Mouse (Mus musculus) hindbrain, embryonic 12.5 days (tissue): ENCODE measurements around the gene Ensa. TPM values are rescaled to one million over a fixed set of nuclear protein-coding genes. Genes with fewer than 3 reads are reported as not detected.
"Not testable (repeated sequence)": the region's sequence is repeated elsewhere in the genome, so short reads cannot be mapped to it uniquely, and the experiment has no call there.

Experiments
- ATAC-seq: fragments of 200-750 bp; cut with Nextera tagmentation; 2 replicates; pipeline ENCODE4 v1.8.0; 2017; ENCODE audit warnings: moderate TSS enrichment; ENCODE audit not compliant: low FRiP score
- H3K27ac ChIP-seq: fragments of 300-500 bp; sonication (generic); 2 replicates; pipeline ENCODE4 v1.5.1; 2016; ENCODE audit warnings: mild to moderate bottlenecking
- H3K27me3 ChIP-seq: fragments of 300-500 bp; sonication (generic); 2 replicates; pipeline ENCODE4 v1.6.1; 2016; ENCODE audit warnings: mild to moderate bottlenecking
- H3K36me3 ChIP-seq: fragments of 300-500 bp; sonication (generic); 2 replicates; pipeline ENCODE4 v1.6.1; 2016; ENCODE audit warnings: mild to moderate bottlenecking
- H3K4me1 ChIP-seq: fragments of 300-500 bp; sonication (generic); 2 replicates; pipeline ENCODE4 v1.6.1; 2016
- H3K4me2 ChIP-seq: fragments of 300-500 bp; sonication (generic); replicated peaks from 2 replicates; pipeline ENCODE4 v1.6.1; 2016; ENCODE audit warnings: mild to moderate bottlenecking
- H3K4me3 ChIP-seq: fragments of 300-500 bp; sonication (generic); 2 replicates; pipeline ENCODE4 v1.5.1; 2016; ENCODE audit warnings: mild to moderate bottlenecking
- H3K9ac ChIP-seq: fragments of 300-500 bp; sonication (generic); 2 replicates; pipeline ENCODE4 v1.6.1; 2016; ENCODE audit warnings: mild to moderate bottlenecking, moderate library complexity
- H3K9me3 ChIP-seq: fragments of 300-500 bp; sonication (generic); replicated peaks from 2 replicates; pipeline ENCODE4 v1.6.1; 2016; ENCODE audit warnings: mild to moderate bottlenecking
- WGBS: fragments of 180-500 bp; shearing (Covaris S2); methylation state at CpG from one replicate; pipeline ENCODE4 v1.1.7; 2016; 5-methylcytosine and 5-hydroxymethylcytosine counted together
- polyA plus RNA-seq: library from polyadenylated mRNA; unstranded; fragments of >200 nt; fragmentation: Nextera tagmentation; extraction: Ambion mirVana; gene quantifications from 2 replicates; pipeline ENCODE4 v1.2.1, GENCODE M21; 2016

Gene Ensa
- 91.3 and 97.5 TPM in 2 replicates for polyA plus RNA-seq

DNA sequence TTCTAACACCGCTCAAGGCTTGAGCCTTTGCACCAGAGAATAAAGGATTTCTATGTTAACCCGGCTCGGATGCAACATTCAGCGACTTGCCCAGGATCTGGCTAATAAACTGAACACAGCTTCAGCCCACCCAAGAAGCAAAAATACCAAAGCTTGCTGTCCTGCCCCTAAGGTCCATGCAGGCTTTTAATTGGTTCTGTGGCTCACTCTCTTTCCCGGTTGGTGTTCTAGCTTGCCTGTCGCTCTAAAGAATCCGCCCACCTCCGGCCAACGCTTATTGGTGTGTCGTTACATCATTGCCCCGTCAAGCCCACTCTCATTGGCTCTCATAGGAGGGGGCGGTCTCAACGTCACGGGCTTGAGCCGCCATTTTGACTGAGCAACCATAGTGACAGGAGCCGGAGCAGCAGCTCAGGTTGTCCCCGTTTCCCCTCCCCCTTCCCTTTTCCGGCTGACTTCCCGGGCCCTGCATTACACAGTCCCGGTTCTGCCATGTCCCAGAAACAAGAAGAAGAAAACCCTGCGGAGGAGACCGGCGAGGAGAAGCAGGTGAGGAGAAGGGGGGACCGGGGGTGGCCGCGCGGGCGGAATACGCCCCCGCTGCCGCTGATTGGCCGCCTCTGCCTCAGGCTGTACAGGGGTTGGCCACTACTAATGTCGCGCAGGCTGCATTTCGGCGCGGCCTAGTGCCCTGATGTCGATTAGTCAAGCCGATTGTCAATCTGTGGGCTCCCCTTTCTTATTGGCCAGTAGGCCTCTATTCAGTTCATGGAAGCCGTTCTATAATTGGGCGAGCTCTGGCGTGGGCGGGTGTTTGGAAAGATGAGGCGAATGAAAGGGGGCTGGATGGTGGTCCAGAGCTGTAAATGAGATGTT lies at the start of gene Ensa:
Ensa (plus strand) TSS at position 366 of the 876 bp plus-strand sequence.
- H3K9ac ChIP-seq, result peak within 1 kb of the TSS; percentile 70
- peaks cover 15% of the 10 kb centered on the region for H3K4me1 ChIP-seq
- H3K36me3 ChIP-seq, result peaks cover 36% of the 10 kb centered on the region
- H3K4me2 ChIP-seq, result peak within 1 kb of the TSS; percentile 80
- peak; percentile 99 for ATAC-seq
- H3K27me3 ChIP-seq, result no peaks in the 10 kb centered on the region
- H3K4me3 ChIP-seq, result peak within 1 kb of the TSS; percentile 59
- H3K27ac ChIP-seq, result peak within 1 kb of the TSS; percentile 89
- under 1% methylated on average over 44 of the region's 44 CpGs for WGBS
- no peaks in the 10 kb centered on the region for H3K9me3 ChIP-seq

DNA sequence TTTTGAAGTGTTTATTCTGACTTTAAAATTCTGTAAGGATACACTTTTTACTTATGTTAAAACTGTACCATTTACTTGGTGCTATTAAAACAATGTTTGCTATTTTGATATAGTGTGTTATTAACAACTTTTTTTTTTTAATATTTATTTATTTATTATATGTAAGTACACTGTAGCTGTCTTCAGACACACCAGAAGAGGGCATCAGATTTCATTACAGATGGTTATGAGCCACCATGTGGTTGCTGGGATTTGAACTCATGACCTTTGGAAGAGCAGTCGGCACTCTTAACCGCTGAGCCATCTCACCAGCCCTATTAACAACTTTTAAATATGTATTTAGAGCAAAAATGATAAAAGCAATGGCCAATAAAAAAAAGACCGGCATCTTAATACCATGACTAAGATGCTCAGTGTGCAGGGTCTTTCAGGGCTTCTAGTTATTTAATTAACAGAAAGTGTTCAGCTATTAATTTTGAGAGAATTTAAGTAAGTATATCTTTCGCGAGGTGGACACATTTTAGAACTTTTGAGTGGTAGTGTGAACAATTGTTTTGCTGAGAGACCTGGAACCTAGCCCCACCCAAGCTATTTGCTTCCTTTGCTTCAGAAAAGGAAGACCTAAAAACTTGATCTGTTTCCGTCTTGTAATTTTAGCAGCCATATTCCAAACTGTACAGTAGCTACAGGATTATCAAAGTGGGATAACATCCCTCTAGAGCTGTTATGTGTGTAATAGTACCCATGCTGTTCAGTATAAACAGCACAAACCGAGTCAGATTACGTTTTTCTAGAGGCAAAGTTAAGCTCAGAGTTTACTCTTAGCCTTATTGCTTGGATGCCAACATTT lies 36.8 kb upstream of the Ensa start:
- WGBS, result 54% methylated on average over 8 of the region's 8 CpGs
- no peak; the same call in none of the 2 replicates for ATAC-seq
- H3K27ac ChIP-seq, result peak overlapping the region; percentile 37; the same call in 1 of the 2 replicates

DNA sequence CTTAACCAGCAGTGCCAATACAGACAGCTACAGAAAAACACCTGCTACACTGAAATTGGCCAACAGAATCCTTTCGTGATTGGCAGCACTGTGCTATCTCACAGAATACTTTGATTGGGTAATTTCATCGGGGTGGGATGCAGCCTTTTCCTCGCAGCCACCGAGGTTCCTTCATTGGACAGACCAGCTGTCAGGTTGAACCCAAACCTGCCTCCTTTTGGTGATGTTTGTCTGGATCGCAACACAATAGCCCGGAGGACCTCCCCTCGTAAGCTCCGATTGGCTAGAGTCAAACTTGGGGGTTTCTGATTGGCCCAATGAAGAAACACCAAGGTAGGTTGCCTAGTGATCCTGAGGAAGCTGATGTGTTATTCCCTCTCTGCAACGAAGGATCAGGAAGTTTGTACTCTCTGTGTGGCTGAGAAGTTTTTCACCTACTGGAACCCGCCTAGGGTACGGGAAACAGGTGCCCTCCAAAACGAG lies 36.1 kb upstream of the Ensa start, which contains the start of gene Golph3l:
Golph3l (plus strand) TSS at position 331 of the 483 bp plus-strand sequence.
- peak; percentile 100 for ATAC-seq
- Histone ChIP-seq H3K27ac (peak within 1 kb of the TSS; percentile 46; the same call in 1 of the 2 replicates), H3K9me3 (no peaks in the 10 kb centered on the region), H3K4me2 (peak within 1 kb of the TSS; percentile 59), H3K9ac (peak within 1 kb of the TSS; percentile 73), H3K36me3 (peaks cover 13% of the 10 kb centered on the region), H3K4me1 (peaks cover 7% of the 10 kb centered on the region; the same call in 1 of the 2 replicates), H3K27me3 (no peaks in the 10 kb centered on the region), H3K4me3 (peak within 1 kb of the TSS; percentile 66)
- WGBS, result under 1% methylated on average over 12 of the region's 12 CpGs

More for the DNA sequence above, 36.8 kb upstream of the Ensa start:
- Histone ChIP-seq H3K9me3 (no peaks in the 10 kb centered on the region), H3K27me3 (no peaks in the 10 kb centered on the region), H3K4me2 (peak overlapping the region; percentile 59), H3K9ac (no peak overlapping the region), H3K4me1 (peaks cover 7% of the 10 kb centered on the region; the same call in 1 of the 2 replicates), H3K4me3 (peak overlapping the region; percentile 66), H3K36me3 (peaks cover 9% of the 10 kb centered on the region)

DNA sequence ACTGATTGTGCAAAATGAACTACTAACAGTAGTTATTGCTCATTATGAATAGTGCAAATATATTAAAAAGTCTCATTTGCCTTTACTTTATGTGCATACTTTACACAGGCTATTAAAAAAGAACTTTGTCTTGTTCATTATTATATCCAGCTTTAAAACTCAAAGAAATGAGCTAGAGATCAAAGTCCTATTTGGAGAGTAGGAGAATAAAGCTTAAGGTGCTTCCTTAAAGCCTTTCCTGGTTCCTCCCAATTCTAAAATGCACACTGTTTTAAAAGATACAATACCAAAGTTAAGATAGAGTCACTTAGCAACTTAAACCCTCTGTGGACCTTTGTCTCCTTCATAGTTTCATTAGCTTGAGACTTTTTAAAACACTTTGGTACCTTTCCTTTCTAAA lies 26.1 kb upstream of the Ensa start:
- ATAC-seq, result no peak
- Histone ChIP-seq H3K4me2 (no peak overlapping the region), H3K4me3 (no peak overlapping the region), H3K36me3 (peaks cover 27% of the 10 kb centered on the region; the same call in 1 of the 2 replicates), H3K4me1 (no peaks in the 10 kb centered on the region), H3K9me3 (no peaks in the 10 kb centered on the region), H3K27me3 (no peaks in the 10 kb centered on the region), H3K27ac (no peak overlapping the region), H3K9ac (no peak overlapping the region)

DNA sequence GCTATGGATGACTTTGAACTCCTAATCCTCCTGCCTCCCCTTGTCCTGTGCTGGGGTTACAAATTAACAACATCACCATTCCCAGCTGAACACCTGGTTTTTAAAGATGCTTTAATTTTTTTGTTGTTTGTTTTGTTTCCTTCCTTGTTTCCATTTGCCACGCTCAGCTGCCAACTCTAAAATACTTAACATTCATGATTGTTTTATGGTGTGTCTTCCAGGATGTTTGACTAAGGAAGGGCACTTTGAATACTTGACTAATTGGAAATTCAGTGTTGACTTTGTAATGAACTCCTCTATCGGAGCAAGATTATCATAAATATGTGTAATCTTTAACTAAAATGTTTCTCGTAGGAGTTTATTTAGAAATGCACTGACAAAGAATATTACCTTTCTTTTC lies 23.5 kb upstream of the Ensa start:
- Histone ChIP-seq H3K9ac (no peak overlapping the region), H3K4me1 (no peaks in the 10 kb centered on the region), H3K4me3 (no peak overlapping the region), H3K27me3 (no peaks in the 10 kb centered on the region), H3K36me3 (peaks cover 8% of the 10 kb centered on the region; the same call in 1 of the 2 replicates), H3K9me3 (no peaks in the 10 kb centered on the region), H3K4me2 (no peak overlapping the region), H3K27ac (no peak overlapping the region)
- WGBS, result 87% methylated on average over 3 of the region's 3 CpGs
- ATAC-seq, result no peak

DNA sequence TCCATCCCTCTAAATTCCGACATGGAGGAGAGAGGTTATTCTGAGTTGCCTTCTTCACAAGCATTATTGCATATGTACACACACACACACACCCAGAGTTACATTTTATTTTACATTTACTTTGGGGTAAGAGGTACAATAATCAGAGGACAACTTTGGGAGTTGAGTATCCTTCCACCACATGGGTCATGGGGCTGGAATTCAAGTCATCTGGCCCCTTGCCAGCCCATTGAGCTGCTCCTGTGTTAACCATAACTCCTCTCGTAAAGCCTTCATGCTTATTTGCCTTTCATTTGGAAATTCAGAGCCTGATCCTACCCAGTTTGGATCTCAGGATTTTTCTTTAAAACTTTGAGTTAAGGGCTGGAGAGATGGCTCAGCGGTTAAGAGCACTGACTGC lies 18.7 kb upstream of the Ensa start:
- Histone ChIP-seq H3K4me1 (no peaks in the 10 kb centered on the region), H3K36me3 (peaks cover 30% of the 10 kb centered on the region), H3K27ac (no peak overlapping the region), H3K27me3 (no peaks in the 10 kb centered on the region), H3K9me3 (no peaks in the 10 kb centered on the region), H3K4me2 (no peak overlapping the region), H3K4me3 (no peak overlapping the region), H3K9ac (no peak overlapping the region)
- 88% methylated on average over 3 of the region's 3 CpGs for WGBS
- ATAC-seq, result no peak

DNA sequence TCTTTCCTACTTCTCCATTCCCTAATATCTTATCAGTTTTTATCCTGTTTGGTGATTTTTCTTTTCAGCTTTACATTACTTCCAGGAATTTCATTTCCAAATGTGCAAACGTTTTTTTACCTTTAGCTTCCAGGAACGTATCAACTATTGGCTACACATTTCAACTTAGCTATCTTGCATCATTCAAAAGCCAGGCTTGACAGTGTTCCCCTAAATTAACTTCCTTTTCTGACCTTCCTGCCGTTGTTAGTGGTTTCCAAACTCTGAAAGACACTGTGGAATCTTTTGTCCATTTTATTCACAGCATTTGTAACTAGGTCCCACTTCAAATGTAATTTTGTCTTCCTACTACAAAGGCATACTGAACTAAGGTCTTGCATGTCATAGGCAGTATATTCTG lies 15.6 kb upstream of the Ensa start:
- no peak overlapping the region for H3K4me2 ChIP-seq
- no peak overlapping the region for H3K27ac ChIP-seq
- no peaks in the 10 kb centered on the region for H3K4me1 ChIP-seq
- H3K36me3 ChIP-seq, result peaks cover 35% of the 10 kb centered on the region
- H3K9me3 ChIP-seq, result no peaks in the 10 kb centered on the region
- no peak overlapping the region for H3K4me3 ChIP-seq
- H3K9ac ChIP-seq, result no peak overlapping the region
- no peaks in the 10 kb centered on the region for H3K27me3 ChIP-seq
- no peak for ATAC-seq
- 77% methylated on average over 3 of the region's 3 CpGs for WGBS

DNA sequence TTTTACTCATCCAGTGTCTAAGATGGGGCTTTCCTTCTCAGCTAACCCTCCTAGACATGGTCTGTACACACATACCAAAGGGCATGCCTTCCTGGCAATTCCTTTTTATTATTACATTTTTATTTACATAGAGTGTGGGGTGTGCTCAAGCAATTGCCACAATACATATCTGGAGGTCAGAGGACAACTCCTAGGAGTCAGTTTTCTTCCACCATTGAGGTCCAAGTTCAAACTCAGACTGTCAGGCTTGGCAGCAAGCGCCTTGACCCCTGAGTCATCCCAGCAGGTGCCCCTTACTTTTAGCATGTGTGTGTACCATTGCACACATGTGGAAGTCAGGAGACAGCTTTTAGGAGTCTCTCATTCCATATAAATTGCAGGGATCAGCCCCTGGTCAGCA lies 10.8 kb upstream of the Ensa start:
- no peak for ATAC-seq
- H3K27ac ChIP-seq, result no peak overlapping the region

DNA sequence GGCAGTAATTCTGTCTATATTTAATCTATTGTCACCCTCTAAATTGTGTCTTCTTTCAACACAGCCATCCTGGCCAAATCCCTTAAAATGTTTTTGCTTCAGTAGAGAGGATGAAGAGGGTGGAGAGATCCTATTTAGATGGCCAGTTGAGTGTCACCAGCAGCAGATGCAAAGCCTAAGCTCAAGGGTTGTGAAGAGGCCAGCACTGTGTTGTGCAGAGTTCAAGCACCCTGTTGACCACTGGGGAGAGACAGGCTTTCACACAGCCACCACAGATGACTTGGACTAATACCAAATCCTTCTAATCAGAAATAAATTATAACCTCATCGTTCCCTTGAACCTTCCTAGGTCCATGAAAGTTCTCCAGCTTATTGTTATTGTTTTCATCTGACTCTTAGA lies 6.3 kb upstream of the Ensa start:
- no peaks in the 10 kb centered on the region for H3K9me3 ChIP-seq
- no peak overlapping the region for H3K4me3 ChIP-seq
- WGBS, result 88% methylated on average over 1 of the region's 1 CpGs
- H3K27ac ChIP-seq, result no peak overlapping the region
- no peaks in the 10 kb centered on the region for H3K27me3 ChIP-seq
- no peak for ATAC-seq
- peaks cover 51% of the 10 kb centered on the region for H3K36me3 ChIP-seq
- no peak overlapping the region for H3K4me2 ChIP-seq
- H3K4me1 ChIP-seq, result peaks cover 1% of the 10 kb centered on the region
- H3K9ac ChIP-seq, result no peak overlapping the region

More for the DNA sequence above, 10.8 kb upstream of the Ensa start:
- WGBS, result 91% methylated on average over 1 of the region's 1 CpGs
- no peak overlapping the region for H3K4me3 ChIP-seq
- no peaks in the 10 kb centered on the region for H3K4me1 ChIP-seq
- H3K27me3 ChIP-seq, result no peaks in the 10 kb centered on the region
- no peak overlapping the region for H3K4me2 ChIP-seq
- no peaks in the 10 kb centered on the region for H3K9me3 ChIP-seq
- H3K36me3 ChIP-seq, result peaks cover 54% of the 10 kb centered on the region
- H3K9ac ChIP-seq, result no peak overlapping the region

DNA sequence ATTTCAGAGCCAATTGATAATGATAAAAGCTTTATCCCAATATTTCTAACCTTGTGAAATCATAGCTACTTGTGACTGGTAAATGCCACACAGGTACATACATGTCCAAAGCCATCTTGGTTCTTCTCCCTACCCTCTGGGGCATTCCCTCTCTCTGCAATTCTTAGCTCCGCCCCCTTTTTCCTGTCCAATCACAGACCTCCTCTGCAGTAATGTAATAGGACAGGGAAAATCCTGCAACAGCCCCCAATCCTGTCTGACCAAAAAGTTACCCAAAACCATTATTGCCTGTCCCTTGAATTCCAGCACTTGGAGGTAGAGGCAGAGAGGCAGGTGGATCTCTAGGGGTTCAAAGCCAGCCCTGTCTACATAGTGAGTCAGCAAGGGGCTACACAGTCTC lies 3.6 kb upstream of the Ensa start:
- peaks cover 13% of the 10 kb centered on the region for H3K4me1 ChIP-seq
- no peak for ATAC-seq
- no peaks in the 10 kb centered on the region for H3K27me3 ChIP-seq
- H3K9ac ChIP-seq, result no peak overlapping the region
- H3K4me2 ChIP-seq, result no peak overlapping the region
- WGBS, result 70% methylated on average over 1 of the region's 1 CpGs
- no peak overlapping the region for H3K27ac ChIP-seq
- no peaks in the 10 kb centered on the region for H3K9me3 ChIP-seq
- H3K36me3 ChIP-seq, result peaks cover 38% of the 10 kb centered on the region
- H3K4me3 ChIP-seq, result no peak overlapping the region

DNA sequence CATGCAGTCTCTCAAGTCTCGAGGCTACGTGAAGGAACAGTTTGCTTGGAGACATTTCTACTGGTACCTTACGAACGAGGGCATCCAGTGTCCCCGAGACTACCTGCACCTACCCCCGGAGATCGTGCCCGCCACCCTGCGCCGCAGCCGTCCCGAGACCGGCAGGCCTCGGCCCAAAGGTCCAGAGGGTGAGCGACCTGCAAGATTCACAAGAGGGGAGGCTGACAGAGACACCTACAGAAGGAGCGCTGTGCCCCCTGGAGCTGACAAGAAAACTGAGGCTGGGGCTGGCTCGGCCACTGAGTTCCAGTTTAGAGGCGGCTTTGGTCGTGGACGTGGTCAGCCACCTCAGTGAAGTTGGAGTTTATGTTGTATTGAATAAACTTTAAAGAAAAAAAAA lies 2.4 kb upstream of the Ensa start:
- H3K4me3 ChIP-seq, ATAC-seq, H3K9me3 ChIP-seq, H3K4me2 ChIP-seq, H3K27ac ChIP-seq, H3K27me3 ChIP-seq, H3K9ac ChIP-seq: not testable (repeated sequence)
- Histone ChIP-seq H3K4me1 (peaks cover 15% of the 10 kb centered on the region), H3K36me3 (peaks cover 34% of the 10 kb centered on the region)
- 94% methylated on average over 20 of the region's 20 CpGs for WGBS

DNA sequence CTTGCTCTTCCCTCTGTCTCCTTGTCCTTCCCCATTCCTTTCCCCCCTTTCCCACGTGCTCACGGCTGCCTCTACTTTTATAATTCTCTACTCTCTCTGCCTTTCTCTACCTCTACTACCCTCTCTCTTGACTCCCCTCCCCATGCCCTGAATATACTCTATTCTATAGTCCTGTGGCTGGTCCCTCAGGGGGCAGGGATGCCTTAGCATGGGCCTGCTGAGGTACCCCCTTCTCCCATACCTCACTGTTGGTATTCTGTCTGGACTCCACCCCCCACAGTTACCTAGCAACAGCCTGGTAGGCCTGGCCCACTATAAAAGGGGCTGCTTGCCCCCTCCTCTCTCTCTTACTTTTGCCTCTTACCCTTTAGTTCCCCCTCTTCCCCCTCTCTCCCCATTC lies 1.2 kb upstream of the Ensa start:
- H3K27ac ChIP-seq, result no peak overlapping the region
- no peaks in the 10 kb centered on the region for H3K9me3 ChIP-seq
- H3K4me1 ChIP-seq, result peaks cover 15% of the 10 kb centered on the region
- H3K4me2 ChIP-seq, result no peak overlapping the region
- WGBS, result 60% methylated on average over 2 of the region's 2 CpGs
- H3K27me3 ChIP-seq, result no peaks in the 10 kb centered on the region
- no peak for ATAC-seq
- H3K36me3 ChIP-seq, result peaks cover 34% of the 10 kb centered on the region
- no peak overlapping the region for H3K9ac ChIP-seq
- no peak overlapping the region for H3K4me3 ChIP-seq
